Mouse (Mus musculus) embryonic facial prominence, embryonic 11.5 days (tissue): Measurements from ENCODE around the gene Fam136a. TPM values are rescaled to one million over a fixed set of nuclear protein-coding genes. Genes with fewer than 3 reads are reported as not detected.

Experiments
- polyA plus RNA-seq: library from polyadenylated mRNA; unstranded; fragments of >200 nt; fragmentation: Nextera tagmentation; extraction: Ambion mirVana; gene quantifications from 2 replicates; pipeline ENCODE4 v1.2.1, GENCODE M21; 2014

Fam136a gene
- polyA plus RNA-seq, 1 experiment from 2014 or later, result 172 TPM

Other genes starting within 250 kb of the Fam136a start
- 1.8 and 2.5 TPM in 2 replicates for gene Tgfa, start 170.4 kb upstream of the Fam136a start, polyA plus RNA-seq
- 760 and 783 TPM in 2 replicates for gene Snrpg, start 5.7 kb downstream of the Fam136a start, polyA plus RNA-seq
- gene Pcyox1, start 31.5 kb downstream of the Fam136a start, polyA plus RNA-seq, result 73.6 and 78.3 TPM in 2 replicates
- 228 and 232 TPM in 2 replicates for gene Tia1, start 38.6 kb downstream of the Fam136a start, polyA plus RNA-seq
- not detected in 2 replicates for gene Gm44790, start 61.0 kb downstream of the Fam136a start, polyA plus RNA-seq
- gene C87436, start 72.7 kb downstream of the Fam136a start, polyA plus RNA-seq, result 23.8 and 25.1 TPM in 2 replicates
- gene Pcbp1, start 160.7 kb downstream of the Fam136a start, polyA plus RNA-seq, result 405 and 423 TPM in 2 replicates